Mouse (Mus musculus) heart, embryonic 10.5 days (tissue): Measurements from ENCODE around the gene Slc39a7. TPM values are rescaled to one million over a fixed set of nuclear protein-coding genes. Genes with fewer than 3 reads are reported as not detected.

Experiments used
- DNase-seq: peaks from one replicate; pipeline ENCODE4 v3.0.0-alpha.2; 2017; ENCODE audit warnings: low spot score
- H3K27ac ChIP-seq: fragments of 300-500 bp; sonication (generic); 2 replicates; pipeline ENCODE4 v1.5.1; 2016; ENCODE audit warnings: mild to moderate bottlenecking
- H3K27me3 ChIP-seq: fragments of 300-500 bp; sonication (generic); 2 replicates; pipeline ENCODE4 v1.6.1; 2016; ENCODE audit warnings: mild to moderate bottlenecking; ENCODE audit not compliant: poor library complexity, insufficient read depth, severe bottlenecking
- H3K36me3 ChIP-seq: fragments of 300-500 bp; sonication (generic); 2 replicates; pipeline ENCODE4 v1.6.1; 2016; ENCODE audit warnings: mild to moderate bottlenecking, moderate library complexity
- H3K4me1 ChIP-seq: fragments of 300-500 bp; sonication (generic); 2 replicates; pipeline ENCODE4 v1.6.1; 2016; ENCODE audit warnings: mild to moderate bottlenecking
- H3K4me3 ChIP-seq: fragments of 300-500 bp; sonication (generic); 2 replicates; pipeline ENCODE4 v1.5.1; 2016; ENCODE audit warnings: mild to moderate bottlenecking, moderate library complexity
- H3K9me3 ChIP-seq: fragments of 300-500 bp; sonication (generic); 2 replicates; pipeline ENCODE4 v1.6.1; 2016; ENCODE audit warnings: mild to moderate bottlenecking, moderate library complexity
- WGBS: fragments of 180-500 bp; shearing (Covaris S2); methylation state at CpG from one replicate; pipeline ENCODE4 v1.1.7; 2016; 5-methylcytosine and 5-hydroxymethylcytosine counted together
- polyA plus RNA-seq: library from polyadenylated mRNA; unstranded; fragments of >200 nt; fragmentation: Nextera tagmentation; extraction: Ambion mirVana; gene quantifications from 2 replicates; pipeline ENCODE4 v1.2.1, GENCODE M21; 2016

The Slc39a7 gene
- polyA plus RNA-seq, 1 experiment from 2014 or later = 180 TPM

- Histone ChIP-seq H3K36me3 (peaks cover 39% of the 10 kb centered on the region), H3K27me3 (peaks cover 64% of the 10 kb centered on the region), H3K27ac (0 out of 2 replicates have a peak within 1 kb of the TSS, but pooled peaks have one; percentile 14), H3K4me3 (peak within 1 kb of the TSS; percentile 41), H3K4me1 (peaks cover 42% of the 10 kb centered on the region), H3K9me3 (no peaks in the 10 kb centered on the region)
- WGBS = 6% methylated on average over 28 of the region's 28 CpGs
- no peak for DNase-seq
Observed at GRCm38 (mm10) chr17:34038878-34039561, 7.5 kb upstream of the Slc39a7 start, which contains the start of gene Col11a2. TSS of gene Col11a2 (plus strand) at chr17:34039437.

GRCm38 (mm10) chr17:34038440-34038839 lies 7.0 kb upstream of the Slc39a7 start:
- H3K4me1 ChIP-seq = peaks cover 47% of the 10 kb centered on the region
- H3K36me3 ChIP-seq = peaks cover 45% of the 10 kb centered on the region
- H3K27me3 ChIP-seq = peaks cover 64% of the 10 kb centered on the region
- peak overlapping the region; percentile 41 for H3K4me3 ChIP-seq
- H3K9me3 ChIP-seq = no peaks in the 10 kb centered on the region
- 13% methylated on average over 21 of the region's 21 CpGs for WGBS
- 0 out of 2 replicates have a peak overlapping the region, but pooled peaks have one; percentile 14 for H3K27ac ChIP-seq
- DNase-seq = no peak

- no peaks in the 10 kb centered on the region for H3K9me3 ChIP-seq
- H3K27ac ChIP-seq = no peak overlapping the region
- 93% methylated on average over 7 of the region's 7 CpGs for WGBS
- H3K36me3 ChIP-seq = peaks cover 46% of the 10 kb centered on the region
- no peak for DNase-seq
- H3K4me1 ChIP-seq = peaks cover 58% of the 10 kb centered on the region
- no peak overlapping the region for H3K4me3 ChIP-seq
- peaks cover 54% of the 10 kb centered on the region for H3K27me3 ChIP-seq
Observed at GRCm38 (mm10) chr17:34037241-34037640, 5.8 kb upstream of the Slc39a7 start.

- DNase-seq = no peak
- 76% methylated on average over 10 of the region's 10 CpGs for WGBS
- Histone ChIP-seq H3K4me3 (no peak overlapping the region), H3K36me3 (peaks cover 46% of the 10 kb centered on the region), H3K4me1 (peaks cover 59% of the 10 kb centered on the region), H3K27ac (no peak overlapping the region), H3K27me3 (peaks cover 48% of the 10 kb centered on the region), H3K9me3 (no peaks in the 10 kb centered on the region)
Observed at GRCm38 (mm10) chr17:34036647-34037046, 5.2 kb upstream of the Slc39a7 start.

- Histone ChIP-seq H3K4me1 (peaks cover 55% of the 10 kb centered on the region), H3K36me3 (peaks cover 46% of the 10 kb centered on the region), H3K4me3 (no peak overlapping the region), H3K27ac (no peak overlapping the region), H3K9me3 (no peaks in the 10 kb centered on the region), H3K27me3 (peaks cover 37% of the 10 kb centered on the region)
- 93% methylated on average over 8 of the region's 9 CpGs for WGBS
- DNase-seq = no peak
Observed at GRCm38 (mm10) chr17:34035517-34035916, 4.0 kb upstream of the Slc39a7 start.

GRCm38 (mm10) chr17:34034064-34034463 lies 2.6 kb upstream of the Slc39a7 start:
- H3K27me3 ChIP-seq = peaks cover 22% of the 10 kb centered on the region
- no peak overlapping the region for H3K4me3 ChIP-seq
- H3K36me3 ChIP-seq = peaks cover 58% of the 10 kb centered on the region
- no peak overlapping the region for H3K27ac ChIP-seq
- 68% methylated on average over 10 of the region's 10 CpGs for WGBS
- H3K4me1 ChIP-seq = peaks cover 56% of the 10 kb centered on the region
- DNase-seq = no peak
- no peaks in the 10 kb centered on the region for H3K9me3 ChIP-seq

- peak overlapping the region; percentile 80 for H3K4me3 ChIP-seq
- no peaks in the 10 kb centered on the region for H3K9me3 ChIP-seq
- peaks cover 56% of the 10 kb centered on the region for H3K4me1 ChIP-seq
- 93% methylated on average over 9 of the region's 9 CpGs for WGBS
- H3K36me3 ChIP-seq = peaks cover 65% of the 10 kb centered on the region
- peaks cover 16% of the 10 kb centered on the region for H3K27me3 ChIP-seq
- no peak for DNase-seq
- H3K27ac ChIP-seq = peak overlapping the region; percentile 98; the same call in 1 of the 2 replicates
Observed at GRCm38 (mm10) chr17:34033441-34033840, 2.0 kb upstream of the Slc39a7 start.

GRCm38 (mm10) chr17:34032806-34033205 lies 1.3 kb upstream of the Slc39a7 start:
- 58% methylated on average over 9 of the region's 9 CpGs for WGBS
- H3K4me3 ChIP-seq = peak overlapping the region; percentile 80
- peaks cover 66% of the 10 kb centered on the region for H3K36me3 ChIP-seq
- H3K27ac ChIP-seq = peak overlapping the region; percentile 98
- no peaks in the 10 kb centered on the region for H3K9me3 ChIP-seq
- peak; percentile 77 for DNase-seq
- H3K4me1 ChIP-seq = peaks cover 58% of the 10 kb centered on the region
- H3K27me3 ChIP-seq = peaks cover 9% of the 10 kb centered on the region

GRCm38 (mm10) chr17:34032174-34032632 lies 721 bp upstream of the Slc39a7 start:
- Histone ChIP-seq H3K4me1 (peaks cover 60% of the 10 kb centered on the region), H3K27ac (peak overlapping the region; percentile 98), H3K27me3 (peaks cover 3% of the 10 kb centered on the region), H3K9me3 (no peaks in the 10 kb centered on the region), H3K36me3 (peaks cover 60% of the 10 kb centered on the region), H3K4me3 (peak overlapping the region; percentile 80)
- WGBS = under 1% methylated on average over 45 of the region's 48 CpGs
- no peak for DNase-seq

- DNase-seq = peak; percentile 81
- peak overlapping the region; percentile 98 for H3K27ac ChIP-seq
- H3K27me3 ChIP-seq = no peaks in the 10 kb centered on the region
- H3K9me3 ChIP-seq = no peaks in the 10 kb centered on the region
- WGBS = 4% methylated on average over 20 of the region's 20 CpGs
- H3K4me3 ChIP-seq = peak overlapping the region; percentile 80
- peaks cover 46% of the 10 kb centered on the region for H3K36me3 ChIP-seq
- peaks cover 68% of the 10 kb centered on the region for H3K4me1 ChIP-seq
Observed at GRCm38 (mm10) chr17:34030861-34031326, 588 bp downstream of the Slc39a7 start.

- Histone ChIP-seq H3K36me3 (peaks cover 39% of the 10 kb centered on the region), H3K4me1 (peaks cover 77% of the 10 kb centered on the region), H3K9me3 (no peaks in the 10 kb centered on the region), H3K4me3 (peak overlapping the region; percentile 80), H3K27ac (peak overlapping the region; percentile 98), H3K27me3 (no peaks in the 10 kb centered on the region)
- DNase-seq = peak; percentile 73
- WGBS = 78% methylated on average over 21 of the region's 21 CpGs
Observed at GRCm38 (mm10) chr17:34029890-34030595, 1.4 kb downstream of the Slc39a7 start.

GRCm38 (mm10) chr17:34029150-34029889 lies 2.2 kb downstream of the Slc39a7 start:
- Histone ChIP-seq H3K4me3 (peak overlapping the region; percentile 80), H3K27me3 (no peaks in the 10 kb centered on the region), H3K4me1 (peaks cover 84% of the 10 kb centered on the region), H3K27ac (0 out of 2 replicates have a peak overlapping the region, but pooled peaks have one; percentile 98), H3K9me3 (no peaks in the 10 kb centered on the region), H3K36me3 (peaks cover 34% of the 10 kb centered on the region)
- peak; percentile 70 for DNase-seq
- WGBS = 88% methylated on average over 18 of the region's 18 CpGs
